In genomic region chr11:6062329-6062728, GRCm38 (mm10) we compare ENCODE assay signal across 16 mouse cellular contexts.
"Had no signal": no experiment of that assay in that cellular context is flagged by ENCODE, and none has a peak within 500 bp of the region (broad histone marks: within the 10 kb centered on the region; RNA-seq: fewer than 3 reads in every experiment).

No protein-coding gene starts in this region.

- H3K4me2 ChIP-seq: limb, embryonic 15.5 days; liver, embryonic 13.5 days; lung, embryonic 15.5 days; midbrain, embryonic 11.5 days; stomach, embryonic 15.5 days had no signal

- H3K27ac ChIP-seq: kidney, postnatal 0 days; limb, embryonic 15.5 days; liver, embryonic 13.5 days; lung, embryonic 15.5 days; macrophage; midbrain, embryonic 15.5 days; neural tube, embryonic 13.5 days; stomach, embryonic 15.5 days had no signal

- ATAC-seq: liver, postnatal 0 days; midbrain, embryonic 15.5 days had no signal

- H3K36me3 ChIP-seq: limb, embryonic 15.5 days; liver, embryonic 13.5 days; lung, embryonic 15.5 days; midbrain, embryonic 15.5 days; neural tube, embryonic 13.5 days; stomach, embryonic 15.5 days had no signal

- H3K9ac ChIP-seq: limb, embryonic 15.5 days; liver, embryonic 13.5 days; liver, postnatal 0 days; lung, embryonic 15.5 days; midbrain, embryonic 15.5 days; stomach, embryonic 15.5 days had no signal

- H3K4me3 ChIP-seq: limb, embryonic 15.5 days; liver, embryonic 13.5 days; lung, embryonic 15.5 days; megakaryocyte, embryonic 14.5 days; neural tube, embryonic 13.5 days; stomach, embryonic 15.5 days had no signal

- H3K9me3 ChIP-seq: limb, embryonic 15.5 days; liver, embryonic 13.5 days; lung, embryonic 15.5 days; megakaryocyte, embryonic 14.5 days; midbrain, embryonic 15.5 days; neural tube, embryonic 13.5 days; stomach, embryonic 15.5 days had no signal

- DNase-seq: kidney, adult 9 months; kidney, postnatal 36 days; liver, embryonic 13.5 days; liver, postnatal 0 days; lung, postnatal 14 days; right cerebral cortex, postnatal 14 days; thymus, postnatal 4 days had no signal
